Mouse (Mus musculus): Measurements from ENCODE around the gene Kcnip1. TPM values are rescaled to one million over a fixed set of nuclear protein-coding genes. Genes with fewer than 3 reads are reported as not detected.

Gene Kcnip1
- polyA plus RNA-seq, 1 experiment from 2014 or later: 112 TPM

DNA sequence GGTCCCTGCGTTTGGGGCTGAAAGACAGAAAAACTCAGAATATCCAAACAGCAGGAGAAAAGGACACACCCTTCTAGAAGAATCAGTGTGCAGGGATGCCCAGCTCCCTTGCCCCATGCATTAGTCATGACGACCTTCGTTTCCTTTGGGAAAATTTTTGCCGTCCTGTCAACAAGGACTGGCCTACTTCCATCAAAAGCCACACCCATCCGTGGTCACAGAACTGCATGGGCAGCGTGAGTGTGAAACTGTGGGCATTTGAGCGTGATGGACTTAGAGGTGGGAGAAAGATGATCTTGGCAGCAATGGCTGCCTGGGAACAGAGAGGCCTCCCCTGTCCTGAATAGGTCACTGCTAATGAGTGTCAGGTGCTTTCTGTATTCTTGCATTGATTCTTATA lies 20.8 kb downstream of the Kcnip1 start:
- WGBS: 84% methylated on average over 7 of the region's 7 CpGs
- no peak overlapping the region for H3K4me3 ChIP-seq (ENCODE audit: low read depth, low read length)
- no peak overlapping the region for H3K9ac ChIP-seq (ENCODE audit: low read depth, low read length)
- H3K4me2 ChIP-seq (ENCODE audit: low read length): no peak overlapping the region
- H3K27me3 ChIP-seq (ENCODE audit: control insufficient read depth, insufficient read depth, low read depth, low read length): no peaks in the 10 kb centered on the region
- H3K36me3 ChIP-seq (ENCODE audit: control insufficient read depth, insufficient read depth, low read length): no peaks in the 10 kb centered on the region
- no peak for ATAC-seq
- H3K9me3 ChIP-seq (replicated peaks; ENCODE audit: control insufficient read depth, low read length, poor library complexity, severe bottlenecking): no peaks in the 10 kb centered on the region
- H3K27ac ChIP-seq (ENCODE audit: low read length): no peak overlapping the region
- H3K4me1 ChIP-seq (ENCODE audit: control insufficient read depth, insufficient read depth, low read length): no peaks in the 10 kb centered on the region

DNA sequence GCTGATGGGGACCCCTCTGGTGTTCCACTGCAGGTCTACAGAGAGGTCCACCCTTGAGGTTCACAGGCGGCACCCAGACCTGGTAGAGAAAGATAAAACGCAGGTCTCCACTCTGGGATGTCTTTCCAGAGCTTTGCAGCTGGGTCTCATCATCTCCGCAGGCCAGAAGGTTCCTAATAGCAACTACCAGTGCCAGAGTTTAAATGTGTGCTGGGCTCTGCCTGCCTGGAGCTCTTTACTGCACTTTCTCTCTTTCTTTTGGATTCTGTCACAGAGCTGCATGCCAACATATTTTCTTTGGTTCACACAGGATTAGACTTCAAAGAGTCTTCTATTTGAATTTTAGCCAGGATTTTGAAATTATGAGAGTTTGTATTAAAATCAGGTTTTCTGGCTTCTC lies 23.8 kb downstream of the Kcnip1 start:
- 88% methylated on average over 3 of the region's 3 CpGs for WGBS

DNA sequence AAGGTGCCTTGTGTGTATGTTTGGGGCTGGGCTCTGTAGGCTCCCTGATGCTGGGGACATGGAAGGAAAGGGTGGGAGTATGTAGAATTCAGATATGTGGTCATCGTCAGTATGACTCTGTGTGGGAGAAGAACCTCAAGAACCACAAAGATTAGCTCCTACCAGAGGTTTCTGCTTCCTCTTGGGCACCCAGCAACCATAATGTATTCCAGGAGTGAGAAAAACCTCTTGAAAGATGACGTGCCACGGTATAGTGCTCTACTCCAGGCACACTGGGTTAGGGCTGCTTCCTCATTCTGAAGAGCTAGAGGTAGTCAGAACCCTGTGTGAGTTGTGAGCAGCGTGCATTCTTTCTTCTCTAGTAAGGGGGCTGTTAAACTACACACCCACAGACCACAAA lies 25.2 kb downstream of the Kcnip1 start:
- no peak for ATAC-seq

More for the DNA sequence above, 23.8 kb downstream of the Kcnip1 start:
- H3K27ac ChIP-seq (ENCODE audit: low read length): no peak overlapping the region
- H3K9ac ChIP-seq (ENCODE audit: low read depth, low read length): no peak overlapping the region
- no peak overlapping the region for H3K4me3 ChIP-seq (ENCODE audit: low read depth, low read length)
- no peaks in the 10 kb centered on the region for H3K9me3 ChIP-seq (replicated peaks; ENCODE audit: control insufficient read depth, low read length, poor library complexity, severe bottlenecking)
- H3K36me3 ChIP-seq (ENCODE audit: control insufficient read depth, insufficient read depth, low read length): no peaks in the 10 kb centered on the region
- no peaks in the 10 kb centered on the region for H3K27me3 ChIP-seq (ENCODE audit: control insufficient read depth, insufficient read depth, low read depth, low read length)
- no peak overlapping the region for H3K4me2 ChIP-seq (ENCODE audit: low read length)
- H3K4me1 ChIP-seq (ENCODE audit: control insufficient read depth, insufficient read depth, low read length): no peaks in the 10 kb centered on the region
- no peak for ATAC-seq

GRCm38 (mm10) chr11:33965380-33965779 lies 27.6 kb downstream of the Kcnip1 start:
- Histone ChIP-seq H3K36me3 (ENCODE audit: control insufficient read depth, insufficient read depth, low read length) (no peaks in the 10 kb centered on the region), H3K9me3 (replicated peaks; ENCODE audit: control insufficient read depth, low read length, poor library complexity, severe bottlenecking) (no peaks in the 10 kb centered on the region), H3K4me1 (ENCODE audit: control insufficient read depth, insufficient read depth, low read length) (no peaks in the 10 kb centered on the region), H3K4me2 (ENCODE audit: low read length) (no peak overlapping the region), H3K9ac (ENCODE audit: low read depth, low read length) (no peak overlapping the region), H3K27ac (ENCODE audit: low read length) (no peak overlapping the region), H3K27me3 (ENCODE audit: control insufficient read depth, insufficient read depth, low read depth, low read length) (no peaks in the 10 kb centered on the region), H3K4me3 (ENCODE audit: low read depth, low read length) (no peak overlapping the region)
- WGBS: 65% methylated on average over 2 of the region's 2 CpGs
- no peak for ATAC-seq

More for the DNA sequence above, 25.2 kb downstream of the Kcnip1 start:
- no peak overlapping the region for H3K4me3 ChIP-seq (ENCODE audit: low read depth, low read length)
- no peak overlapping the region for H3K4me2 ChIP-seq (ENCODE audit: low read length)
- WGBS: 79% methylated on average over 4 of the region's 4 CpGs
- no peaks in the 10 kb centered on the region for H3K36me3 ChIP-seq (ENCODE audit: control insufficient read depth, insufficient read depth, low read length)
- no peak overlapping the region for H3K9ac ChIP-seq (ENCODE audit: low read depth, low read length)
- H3K4me1 ChIP-seq (ENCODE audit: control insufficient read depth, insufficient read depth, low read length): no peaks in the 10 kb centered on the region
- no peaks in the 10 kb centered on the region for H3K27me3 ChIP-seq (ENCODE audit: control insufficient read depth, insufficient read depth, low read depth, low read length)
- no peak overlapping the region for H3K27ac ChIP-seq (ENCODE audit: low read length)
- H3K9me3 ChIP-seq (replicated peaks; ENCODE audit: control insufficient read depth, low read length, poor library complexity, severe bottlenecking): no peaks in the 10 kb centered on the region

- H3K27ac ChIP-seq (ENCODE audit: low read length): no peak within 1 kb of the TSS
- H3K9ac ChIP-seq (ENCODE audit: low read depth, low read length): no peak within 1 kb of the TSS
- no peaks in the 10 kb centered on the region for H3K4me1 ChIP-seq (ENCODE audit: control insufficient read depth, insufficient read depth, low read length)
- no peaks in the 10 kb centered on the region for H3K27me3 ChIP-seq (ENCODE audit: control insufficient read depth, insufficient read depth, low read depth, low read length)
- no peak within 1 kb of the TSS for H3K4me3 ChIP-seq (ENCODE audit: low read depth, low read length)
- no peaks in the 10 kb centered on the region for H3K36me3 ChIP-seq (ENCODE audit: control insufficient read depth, insufficient read depth, low read length)
- WGBS: 52% methylated on average over 6 of the region's 6 CpGs
- H3K9me3 ChIP-seq (replicated peaks; ENCODE audit: control insufficient read depth, low read length, poor library complexity, severe bottlenecking): no peaks in the 10 kb centered on the region
- H3K4me2 ChIP-seq (ENCODE audit: low read length): no peak within 1 kb of the TSS
- ATAC-seq: no peak
Measured at GRCm38 (mm10) chr11:33962688-33963407, 30.1 kb downstream of the Kcnip1 start, which contains the start of gene Kcnmb1. Gene Kcnmb1 (plus strand): TSS chr11:33963013.

DNA sequence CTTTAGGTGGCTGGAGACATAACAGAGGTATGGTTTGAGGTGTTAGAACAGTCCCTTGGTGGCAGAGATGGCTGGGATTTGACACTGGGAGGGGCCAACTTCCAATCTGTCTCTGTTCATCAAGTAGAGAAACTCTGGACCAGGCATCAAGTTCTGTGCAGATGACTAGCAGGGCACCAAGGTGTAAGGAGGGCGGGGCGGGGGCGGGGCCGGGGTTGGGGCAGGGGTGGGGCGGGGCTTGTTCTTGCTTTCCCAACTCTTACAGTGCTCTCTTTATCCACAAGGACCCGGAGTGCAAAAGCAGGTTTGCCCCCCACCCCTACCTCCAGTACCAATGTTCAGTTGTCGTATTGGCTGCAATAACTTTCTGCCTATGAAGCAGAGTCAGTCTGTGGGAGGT lies 30.8 kb downstream of the Kcnip1 start:
- Histone ChIP-seq H3K27me3 (ENCODE audit: control insufficient read depth, insufficient read depth, low read depth, low read length) (no peaks in the 10 kb centered on the region), H3K36me3 (ENCODE audit: control insufficient read depth, insufficient read depth, low read length) (no peaks in the 10 kb centered on the region), H3K4me2 (ENCODE audit: low read length) (no peak overlapping the region), H3K4me1 (ENCODE audit: control insufficient read depth, insufficient read depth, low read length) (no peaks in the 10 kb centered on the region), H3K9me3 (replicated peaks; ENCODE audit: control insufficient read depth, low read length, poor library complexity, severe bottlenecking) (no peaks in the 10 kb centered on the region), H3K9ac (ENCODE audit: low read depth, low read length) (no peak overlapping the region), H3K4me3 (ENCODE audit: low read depth, low read length) (no peak overlapping the region), H3K27ac (ENCODE audit: low read length) (no peak overlapping the region)
- WGBS: 45% methylated on average over 7 of the region's 7 CpGs
- no peak for ATAC-seq

- Histone ChIP-seq H3K9me3 (replicated peaks; ENCODE audit: control insufficient read depth, low read length, poor library complexity, severe bottlenecking) (no peaks in the 10 kb centered on the region), H3K27ac (ENCODE audit: low read length) (no peak overlapping the region), H3K36me3 (ENCODE audit: control insufficient read depth, insufficient read depth, low read length) (no peaks in the 10 kb centered on the region), H3K9ac (ENCODE audit: low read depth, low read length) (no peak overlapping the region), H3K4me3 (ENCODE audit: low read depth, low read length) (no peak overlapping the region), H3K4me1 (ENCODE audit: control insufficient read depth, insufficient read depth, low read length) (no peaks in the 10 kb centered on the region), H3K27me3 (ENCODE audit: control insufficient read depth, insufficient read depth, low read depth, low read length) (no peaks in the 10 kb centered on the region), H3K4me2 (ENCODE audit: low read length) (no peak overlapping the region)
- no peak for ATAC-seq
- WGBS: 89% methylated on average over 8 of the region's 8 CpGs
Measured at GRCm38 (mm10) chr11:33958713-33959112, 34.2 kb downstream of the Kcnip1 start.

GRCm38 (mm10) chr11:33957595-33957994 lies 35.4 kb downstream of the Kcnip1 start:
- H3K4me1 ChIP-seq (ENCODE audit: control insufficient read depth, insufficient read depth, low read length): no peaks in the 10 kb centered on the region
- H3K27me3 ChIP-seq (ENCODE audit: control insufficient read depth, insufficient read depth, low read depth, low read length): no peaks in the 10 kb centered on the region
- ATAC-seq: no peak
- no peak overlapping the region for H3K27ac ChIP-seq (ENCODE audit: low read length)
- no peaks in the 10 kb centered on the region for H3K36me3 ChIP-seq (ENCODE audit: control insufficient read depth, insufficient read depth, low read length)
- H3K4me2 ChIP-seq (ENCODE audit: low read length): no peak overlapping the region
- H3K4me3 ChIP-seq (ENCODE audit: low read depth, low read length): no peak overlapping the region
- H3K9ac ChIP-seq (ENCODE audit: low read depth, low read length): no peak overlapping the region
- no peaks in the 10 kb centered on the region for H3K9me3 ChIP-seq (replicated peaks; ENCODE audit: control insufficient read depth, low read length, poor library complexity, severe bottlenecking)
- WGBS: 89% methylated on average over 6 of the region's 6 CpGs

GRCm38 (mm10) chr11:33956623-33957022 lies 36.3 kb downstream of the Kcnip1 start:
- Histone ChIP-seq H3K36me3 (ENCODE audit: control insufficient read depth, insufficient read depth, low read length) (no peaks in the 10 kb centered on the region), H3K9me3 (replicated peaks; ENCODE audit: control insufficient read depth, low read length, poor library complexity, severe bottlenecking) (no peaks in the 10 kb centered on the region), H3K27me3 (ENCODE audit: control insufficient read depth, insufficient read depth, low read depth, low read length) (no peaks in the 10 kb centered on the region), H3K9ac (ENCODE audit: low read depth, low read length) (no peak overlapping the region), H3K4me2 (ENCODE audit: low read length) (no peak overlapping the region), H3K4me3 (ENCODE audit: low read depth, low read length) (no peak overlapping the region), H3K27ac (ENCODE audit: low read length) (no peak overlapping the region), H3K4me1 (ENCODE audit: control insufficient read depth, insufficient read depth, low read length) (no peaks in the 10 kb centered on the region)
- WGBS: 93% methylated on average over 5 of the region's 5 CpGs
- ATAC-seq: no peak
